Mouse (Mus musculus) C2C12 (cell line): ENCODE data around the gene Gna11.

Experiments used
- CEBPB ChIP-seq: IDR thresholded peaks from one replicate; pipeline ENCODE4 v1.6.1; 2011; ENCODE audit warnings: low read depth, mild to moderate bottlenecking, control low read depth, moderate library complexity
- CTCF ChIP-seq: IDR thresholded peaks from one replicate; pipeline ENCODE4 v1.5.1; 2011; ENCODE audit not compliant: control insufficient read depth, insufficient read depth, insufficient read length
- MAX ChIP-seq: IDR thresholded peaks from one replicate; pipeline ENCODE4 v1.6.1; 2011; ENCODE audit warnings: mild to moderate bottlenecking, control low read depth
- MYOD1 ChIP-seq: IDR thresholded peaks from one replicate; pipeline ENCODE4 v1.6.1; 2011; ENCODE audit warnings: low read depth; ENCODE audit not compliant: control insufficient read depth, insufficient read length
- MYOG ChIP-seq: IDR thresholded peaks from one replicate; pipeline ENCODE4 v1.6.1; 2011; ENCODE audit not compliant: control insufficient read depth, insufficient read length; ENCODE audit errors: extremely low read depth
- USF1 ChIP-seq: IDR thresholded peaks from one replicate; pipeline ENCODE4 v1.6.1; 2011; ENCODE audit warnings: low read depth, mild to moderate bottlenecking, control low read depth, moderate library complexity

GRCm38 (mm10) chr10:81507095-81507494, 37.9 kb downstream of the Gna11 start:
- TF ChIP-seq MAX: no peak
- TF ChIP-seq CTCF: no peak
- no peak for TF ChIP-seq CEBPB
- no peak for TF ChIP-seq USF1
- no peak for TF ChIP-seq MYOD1
- TF ChIP-seq MYOG: no peak
